14 mouse cellular contexts compared by ENCODE assay signal in genomic region chr3:129553173-129553572, GRCm38 (mm10). TPM values are rescaled to one million over a fixed set of nuclear protein-coding genes. Genes with fewer than 3 reads are reported as not detected.
DNase-seq lines count a peak whose midpoint lies in the region; ATAC-seq lines count a peak whose summit lies in the region.
"Had no signal": no experiment of that assay in that cellular context is flagged by ENCODE, and none has a peak within 500 bp of the region (broad histone marks: within the 10 kb centered on the region; RNA-seq: fewer than 3 reads in every experiment).

No protein-coding gene starts in this region.

- no peak overlapping the region for H3K4me3 ChIP-seq in heart, embryonic 12.5 days
- H3K4me3 ChIP-seq in hindbrain, embryonic 10.5 days, result no peak overlapping the region
- H3K4me3 ChIP-seq: forebrain, embryonic 15.5 days; heart, embryonic 15.5 days; layer of hippocampus, adult 2 months; midbrain, embryonic 12.5 days had no signal

- no peaks in the 10 kb centered on the region for H3K9me3 ChIP-seq in heart, embryonic 12.5 days (replicated peaks)
- H3K9me3 ChIP-seq in hindbrain, embryonic 10.5 days, result no peaks in the 10 kb centered on the region
- H3K9me3 ChIP-seq: forebrain, embryonic 15.5 days; heart, embryonic 15.5 days; midbrain, embryonic 12.5 days had no signal

- no peak overlapping the region for H3K4me2 ChIP-seq in heart, embryonic 12.5 days
- H3K4me2 ChIP-seq: forebrain, embryonic 15.5 days; heart, embryonic 15.5 days; midbrain, embryonic 12.5 days had no signal

- no peak overlapping the region for H3K9ac ChIP-seq in heart, embryonic 12.5 days
- H3K9ac ChIP-seq: forebrain, embryonic 15.5 days; heart, embryonic 15.5 days; midbrain, embryonic 12.5 days had no signal

- DNase-seq in heart, adult 11 months, result peak; percentile 92
- DNase-seq in thymus, postnatal 0 days (ENCODE audit: low spot score), result peak; percentile 90
- no peak for DNase-seq in cerebellum, postnatal 4 days (ENCODE audit: low spot score in 2 of 2)
- no peak for DNase-seq in left cerebral cortex, adult 8-10 months (ENCODE audit: low spot score in 2 of 2)
- no peak for DNase-seq in hindbrain, embryonic 10.5 days (ENCODE audit: low spot score)
- DNase-seq: adrenal gland, adult 2 months; cerebellum, postnatal 14 days had no signal

- H3K27me3 ChIP-seq in heart, embryonic 12.5 days (replicated peaks), result no peaks in the 10 kb centered on the region
- no peaks in the 10 kb centered on the region for H3K27me3 ChIP-seq in hindbrain, embryonic 10.5 days (ENCODE audit: insufficient read depth, poor library complexity, severe bottlenecking)
- H3K27me3 ChIP-seq: forebrain, embryonic 15.5 days; heart, embryonic 15.5 days; midbrain, embryonic 12.5 days had no signal

- no peak for ATAC-seq in heart, embryonic 12.5 days (ENCODE audit: insufficient number of reproducible peaks, low FRiP score)
- ATAC-seq in hematopoietic stem cell, adult 5-6 weeks (replicated peaks in 1 of 2; ENCODE audit: insufficient read depth in 1 of 2, low FRiP score in 2 of 2, low TSS enrichment in 1 of 2, low read depth in 1 of 2, poor library complexity in 2 of 2, severe bottlenecking in 2 of 2), result peak; percentile 94 to 97
- peak; percentile 96 for ATAC-seq in megakaryocyte progenitor cell, adult 5-6 weeks (replicated peaks; ENCODE audit: poor library complexity)
- ATAC-seq: forebrain, embryonic 15.5 days had no signal

- 0 out of 2 replicates have a peak, but pooled peaks cover 2% of the 10 kb centered on the region for H3K36me3 ChIP-seq in heart, embryonic 12.5 days
- peaks cover 38% of the 10 kb centered on the region for H3K36me3 ChIP-seq in hindbrain, embryonic 10.5 days
- H3K36me3 ChIP-seq: forebrain, embryonic 15.5 days; heart, embryonic 15.5 days had no signal

- 77% methylated on average over 9 of the region's 9 CpGs for WGBS in heart, embryonic 12.5 days
- WGBS in hindbrain, embryonic 10.5 days, result 90% methylated on average over 9 of the region's 9 CpGs

- peaks cover 12% of the 10 kb centered on the region for H3K4me1 ChIP-seq in heart, embryonic 12.5 days (replicated peaks)
- H3K4me1 ChIP-seq in hindbrain, embryonic 10.5 days (replicated peaks), result peaks cover 27% of the 10 kb centered on the region

- no peak overlapping the region for H3K27ac ChIP-seq in heart, embryonic 12.5 days (ENCODE audit: poor library complexity, severe bottlenecking)
- H3K27ac ChIP-seq in hindbrain, embryonic 10.5 days, result no peak overlapping the region
- H3K27ac ChIP-seq: forebrain, embryonic 15.5 days; heart, embryonic 15.5 days; layer of hippocampus, adult 2 months; midbrain, embryonic 12.5 days had no signal

RNA-seq across cellular contexts. Expression of gene Elovl6, which starts 21.0 kb away (rescaled TPM):
- polyA plus RNA-seq in heart, embryonic 12.5 days (2016; fragmentation: Nextera tagmentation; extraction: Ambion mirVana), result 18.5 and 20.2 TPM in 2 replicates
- total RNA-seq in hematopoietic stem cell, adult 5-6 weeks (2017), result 24.1 and 26.6 TPM in 2 replicates
- 16.2 and 22.7 TPM in 2 replicates for total RNA-seq in megakaryocyte progenitor cell, adult 5-6 weeks (2015)
- 11.8 and 12.3 TPM in 2 replicates for total RNA-seq in megakaryocyte progenitor cell, adult 5-6 weeks (2017)
- polyA plus RNA-seq in thymus, postnatal 0 days (2015; fragmentation: Nextera tagmentation; extraction: Ambion mirVana), result 6.6 and 9.2 TPM in 2 replicates
- 10 to 100 TPM; 23.5 to 30.4 (median 25.6) TPM for total RNA-seq in left cerebral cortex, adult 8-10 months (2022)
- 35.3 and 40.1 TPM in 2 replicates for polyA plus RNA-seq in hindbrain, embryonic 10.5 days (2016; fragmentation: Nextera tagmentation; extraction: Ambion mirVana)

Comparison
In these comparisons a context has a peak if more than half of its experiments do, and no peak if none do; other contexts are left out.
1. DNase-seq: peak in heart, adult 11 months (single experiment) and thymus, postnatal 0 days (single experiment); none in cerebellum, postnatal 4 days (0 of 2), left cerebral cortex, adult 8-10 months (0 of 2) and hindbrain, embryonic 10.5 days (single experiment).